Mouse (Mus musculus) small intestine, adult 2 months (tissue): ENCODE measurements around the gene Cacna1d. TPM values are rescaled to one million over a fixed set of nuclear protein-coding genes. Genes with fewer than 3 reads are reported as not detected.
A peak's percentile ranks its signal among the peaks of the same experiment; 100 is the strongest.

Experiments used
- H3K27ac ChIP-seq: fragments of 200-500 bp; 2 replicates; pipeline ENCODE4 v1.5.1; 2012; ENCODE audit warnings: low read depth, low read length, control low read depth, inconsistent platforms; ENCODE audit not compliant: insufficient read depth
- H3K27me3 ChIP-seq: fragments of 200-500 bp; 2 replicates; pipeline ENCODE4 v1.6.1; 2012; ENCODE audit warnings: mild to moderate bottlenecking, moderate library complexity, low read length, inconsistent platforms; ENCODE audit not compliant: control insufficient read depth, insufficient read depth
- H3K36me3 ChIP-seq: fragments of 200-500 bp; 2 replicates; pipeline ENCODE4 v1.6.1; 2012; ENCODE audit warnings: mild to moderate bottlenecking, low read length, control low read depth, inconsistent platforms; ENCODE audit not compliant: control insufficient read depth, insufficient read depth
- H3K4me1 ChIP-seq: fragments of 200-500 bp; 2 replicates; pipeline ENCODE4 v1.6.1; 2012; ENCODE audit warnings: low read length, inconsistent platforms, mixed read lengths; ENCODE audit not compliant: control insufficient read depth, insufficient read depth, insufficient read length
- H3K4me3 ChIP-seq: fragments of 200-500 bp; 2 replicates; pipeline ENCODE4 v1.5.1; 2012; ENCODE audit warnings: low read depth, mild to moderate bottlenecking, control low read depth, inconsistent platforms, low read length, moderate library complexity
- CTCF ChIP-seq: fragments of 200-500 bp; IDR thresholded peaks from 2 replicates; pipeline ENCODE4 v1.5.1; 2012; ENCODE audit warnings: low read depth, mild to moderate bottlenecking, control low read depth, inconsistent platforms, low read length, moderate library complexity, mixed read lengths; ENCODE audit not compliant: insufficient replicate concordance, insufficient read length; ENCODE audit errors: extremely low read depth
- POLR2A ChIP-seq: fragments of 200-500 bp; IDR thresholded peaks from 2 replicates; pipeline ENCODE4 v1.6.1; 2012; ENCODE audit warnings: low read depth, mild to moderate bottlenecking, control low read depth, inconsistent platforms, low read length, moderate library complexity
- WGBS: fragments of 180-500 bp; shearing (Covaris S2); methylation state at CpG from one replicate; pipeline ENCODE4 v1.1.7; 2018; 5-methylcytosine and 5-hydroxymethylcytosine counted together
- polyA plus RNA-seq: library from polyadenylated mRNA; depleted of rRNA; stranded (reverse); fragments of >200 nt; gene quantifications from 2 replicates; pipeline ENCODE4 v1.2.3, GENCODE M21; 2012

The Cacna1d gene
- polyA plus RNA-seq, 1 experiment, result 2.3 TPM

GRCm38 (mm10) chr14:30494998-30495397 lies 3.7 kb upstream of the Cacna1d start:
- no peaks in the 10 kb centered on the region for H3K27me3 ChIP-seq
- H3K36me3 ChIP-seq, result peaks cover 17% of the 10 kb centered on the region
- H3K4me3 ChIP-seq, result no peak overlapping the region
- no peak for TF ChIP-seq POLR2A
- WGBS, result 46% methylated on average over 6 of the region's 6 CpGs
- no peak overlapping the region for H3K27ac ChIP-seq
- peaks cover 3% of the 10 kb centered on the region; the same call in 1 of the 2 replicates for H3K4me1 ChIP-seq

GRCm38 (mm10) chr14:30493276-30493675 lies 2.0 kb upstream of the Cacna1d start:
- TF ChIP-seq CTCF (no peak), POLR2A (no peak)
- Histone ChIP-seq H3K27ac (no peak overlapping the region), H3K4me3 (no peak overlapping the region), H3K4me1 (peaks cover 2% of the 10 kb centered on the region; the same call in 1 of the 2 replicates), H3K36me3 (peaks cover 24% of the 10 kb centered on the region), H3K27me3 (no peaks in the 10 kb centered on the region)
- WGBS, result 52% methylated on average over 1 of the region's 1 CpGs

GRCm38 (mm10) chr14:30479361-30479948 lies 11.8 kb downstream of the Cacna1d start, which contains the start of gene Dcp1a:
Gene Dcp1a, plus strand, starts transcription at chr14:30479535.
- peaks cover 8% of the 10 kb centered on the region for H3K36me3 ChIP-seq
- under 1% methylated on average over 39 of the region's 39 CpGs for WGBS
- H3K27ac ChIP-seq, result peak within 1 kb of the TSS; percentile 54
- H3K4me3 ChIP-seq, result peak within 1 kb of the TSS; percentile 74
- TF ChIP-seq POLR2A (peak; percentile 36; the same call in 1 of the 2 replicates), CTCF (no peak)
- H3K4me1 ChIP-seq, result no peaks in the 10 kb centered on the region; the same call in 1 of the 2 replicates
- H3K27me3 ChIP-seq, result no peaks in the 10 kb centered on the region

- 88% methylated on average over 6 of the region's 6 CpGs for WGBS
- H3K36me3 ChIP-seq, result no peaks in the 10 kb centered on the region
These were observed 16.8 kb downstream of the Cacna1d start for GRCm38 (mm10) chr14:30474416-30474815.

GRCm38 (mm10) chr14:30473605-30474004 lies 17.6 kb downstream of the Cacna1d start:
- peak overlapping the region; percentile 26; the same call in 1 of the 2 replicates for H3K27ac ChIP-seq
- no peak overlapping the region for H3K4me3 ChIP-seq
- WGBS, result 26% methylated on average over 5 of the region's 5 CpGs
- H3K36me3 ChIP-seq, result no peaks in the 10 kb centered on the region
- H3K27me3 ChIP-seq, result no peaks in the 10 kb centered on the region
- peaks cover 9% of the 10 kb centered on the region; the same call in 1 of the 2 replicates for H3K4me1 ChIP-seq
- TF ChIP-seq CTCF (no peak), POLR2A (no peak)

More at GRCm38 (mm10) chr14:30474416-30474815, 16.8 kb downstream of the Cacna1d start:
- no peaks in the 10 kb centered on the region for H3K27me3 ChIP-seq
- TF ChIP-seq CTCF (no peak), POLR2A (no peak)
- no peak overlapping the region for H3K4me3 ChIP-seq
- H3K4me1 ChIP-seq, result peaks cover 9% of the 10 kb centered on the region; the same call in 1 of the 2 replicates
- no peak overlapping the region for H3K27ac ChIP-seq

GRCm38 (mm10) chr14:30463312-30463711 lies 27.9 kb downstream of the Cacna1d start:
- no peak overlapping the region for H3K27ac ChIP-seq
- WGBS, result 84% methylated on average over 4 of the region's 4 CpGs
- TF ChIP-seq CTCF (no peak), POLR2A (no peak)
- H3K36me3 ChIP-seq, result no peaks in the 10 kb centered on the region
- H3K4me3 ChIP-seq, result no peak overlapping the region
- H3K4me1 ChIP-seq, result no peaks in the 10 kb centered on the region
- no peaks in the 10 kb centered on the region for H3K27me3 ChIP-seq

GRCm38 (mm10) chr14:30459891-30460523 lies 31.2 kb downstream of the Cacna1d start:
- no peaks in the 10 kb centered on the region for H3K27me3 ChIP-seq
- H3K36me3 ChIP-seq, result no peaks in the 10 kb centered on the region

More at GRCm38 (mm10) chr14:30459891-30460523, 31.2 kb downstream of the Cacna1d start:
- 6% methylated on average over 14 of the region's 14 CpGs for WGBS
- peak; percentile 96 for TF ChIP-seq CTCF
- TF ChIP-seq POLR2A, result no peak
- Histone ChIP-seq H3K4me1 (no peaks in the 10 kb centered on the region), H3K27ac (no peak overlapping the region), H3K4me3 (no peak overlapping the region)
